Mouse (Mus musculus): ENCODE data around the gene Clca4b. TPM values are rescaled to one million over a fixed set of nuclear protein-coding genes. Genes with fewer than 3 reads are reported as not detected.
"Not testable (repeated sequence)": the region's sequence is repeated elsewhere in the genome, so short reads cannot be mapped to it uniquely, and the experiment has no call there.

Clca4b gene
- polyA plus RNA-seq, 1 experiment = 0.12 TPM

GRCm38 (mm10) chr3:144966074-144966473, 33.7 kb upstream of the Clca4b start:
- WGBS = 72% methylated on average over 4 of the region's 4 CpGs
- Histone ChIP-seq H3K27me3 (ENCODE audit: control insufficient read depth, insufficient read depth, low read length) (no peaks in the 10 kb centered on the region), H3K4me3 (ENCODE audit: control insufficient read depth, insufficient read depth, low read length) (no peak overlapping the region), H3K4me1 (replicated peaks; ENCODE audit: control insufficient read depth, insufficient read depth, low read length) (no peaks in the 10 kb centered on the region), H3K27ac (ENCODE audit: control insufficient read depth, insufficient read depth, low read length) (no peak overlapping the region), H3K36me3 (ENCODE audit: control insufficient read depth, insufficient read depth, low read length) (no peaks in the 10 kb centered on the region)
- no peak for DNase-seq
- TF ChIP-seq POLR2A (IDR thresholded peaks at IDR 0.05; ENCODE audit: control insufficient read depth, extremely low read depth, insufficient read depth, low read length, poor library complexity) = no peak
- no peak for TF ChIP-seq CTCF (IDR thresholded peaks at IDR 0.05; ENCODE audit: borderline replicate concordance, control insufficient read depth, extremely low read depth, insufficient read depth, low read length, poor library complexity)

GRCm38 (mm10) chr3:144950829-144951228, 18.5 kb upstream of the Clca4b start:
- TF ChIP-seq CTCF (IDR thresholded peaks at IDR 0.05; ENCODE audit: borderline replicate concordance, control insufficient read depth, extremely low read depth, insufficient read depth, low read length, poor library complexity) (no peak), POLR2A (IDR thresholded peaks at IDR 0.05; ENCODE audit: control insufficient read depth, extremely low read depth, insufficient read depth, low read length, poor library complexity) (no peak)
- Histone ChIP-seq H3K36me3 (ENCODE audit: control insufficient read depth, insufficient read depth, low read length) (no peaks in the 10 kb centered on the region), H3K4me1 (replicated peaks; ENCODE audit: control insufficient read depth, insufficient read depth, low read length) (no peaks in the 10 kb centered on the region), H3K4me3 (ENCODE audit: control insufficient read depth, insufficient read depth, low read length) (no peak overlapping the region), H3K27me3 (ENCODE audit: control insufficient read depth, insufficient read depth, low read length) (no peaks in the 10 kb centered on the region), H3K27ac (ENCODE audit: control insufficient read depth, insufficient read depth, low read length) (no peak overlapping the region)
- WGBS = 71% methylated on average over 4 of the region's 4 CpGs
- DNase-seq = no peak

GRCm38 (mm10) chr3:144947376-144947775, 15.0 kb upstream of the Clca4b start:
- DNase-seq; H3K4me1 ChIP-seq (replicated peaks; ENCODE audit: control insufficient read depth, insufficient read depth, low read length); H3K4me3 ChIP-seq (ENCODE audit: control insufficient read depth, insufficient read depth, low read length); H3K36me3 ChIP-seq (ENCODE audit: control insufficient read depth, insufficient read depth, low read length); H3K27me3 ChIP-seq (ENCODE audit: control insufficient read depth, insufficient read depth, low read length); H3K27ac ChIP-seq (ENCODE audit: control insufficient read depth, insufficient read depth, low read length): not testable (repeated sequence)
- 72% methylated on average over 5 of the region's 5 CpGs for WGBS

GRCm38 (mm10) chr3:144933625-144934024, 1.3 kb upstream of the Clca4b start:
- not testable (repeated sequence) for DNase-seq

GRCm38 (mm10) chr3:144933011-144933491, 722 bp upstream of the Clca4b start:
- Histone ChIP-seq H3K27me3 (ENCODE audit: control insufficient read depth, insufficient read depth, low read length) (no peaks in the 10 kb centered on the region), H3K36me3 (ENCODE audit: control insufficient read depth, insufficient read depth, low read length) (no peaks in the 10 kb centered on the region), H3K27ac (ENCODE audit: control insufficient read depth, insufficient read depth, low read length) (no peak overlapping the region), H3K4me3 (ENCODE audit: control insufficient read depth, insufficient read depth, low read length) (no peak overlapping the region), H3K4me1 (replicated peaks; ENCODE audit: control insufficient read depth, insufficient read depth, low read length) (no peaks in the 10 kb centered on the region)
- 85% methylated on average over 1 of the region's 1 CpGs for WGBS
- DNase-seq = no peak
- TF ChIP-seq CTCF (IDR thresholded peaks at IDR 0.05; ENCODE audit: borderline replicate concordance, control insufficient read depth, extremely low read depth, insufficient read depth, low read length, poor library complexity) = no peak
- TF ChIP-seq POLR2A (IDR thresholded peaks at IDR 0.05; ENCODE audit: control insufficient read depth, extremely low read depth, insufficient read depth, low read length, poor library complexity) = no peak

More at GRCm38 (mm10) chr3:144933625-144934024, 1.3 kb upstream of the Clca4b start:
- H3K27ac ChIP-seq (ENCODE audit: control insufficient read depth, insufficient read depth, low read length); H3K4me1 ChIP-seq (replicated peaks; ENCODE audit: control insufficient read depth, insufficient read depth, low read length); H3K36me3 ChIP-seq (ENCODE audit: control insufficient read depth, insufficient read depth, low read length); H3K4me3 ChIP-seq (ENCODE audit: control insufficient read depth, insufficient read depth, low read length); H3K27me3 ChIP-seq (ENCODE audit: control insufficient read depth, insufficient read depth, low read length): not testable (repeated sequence)

- H3K4me1 ChIP-seq (replicated peaks; ENCODE audit: control insufficient read depth, insufficient read depth, low read length) = no peaks in the 10 kb centered on the region
- DNase-seq = no peak
- no peak overlapping the region for H3K27ac ChIP-seq (ENCODE audit: control insufficient read depth, insufficient read depth, low read length)
- TF ChIP-seq POLR2A (IDR thresholded peaks at IDR 0.05; ENCODE audit: control insufficient read depth, extremely low read depth, insufficient read depth, low read length, poor library complexity) = no peak
- no peak for TF ChIP-seq CTCF (IDR thresholded peaks at IDR 0.05; ENCODE audit: borderline replicate concordance, control insufficient read depth, extremely low read depth, insufficient read depth, low read length, poor library complexity)
- 92% methylated on average over 2 of the region's 2 CpGs for WGBS
- H3K36me3 ChIP-seq (ENCODE audit: control insufficient read depth, insufficient read depth, low read length) = no peaks in the 10 kb centered on the region
- no peak overlapping the region for H3K4me3 ChIP-seq (ENCODE audit: control insufficient read depth, insufficient read depth, low read length)
- no peaks in the 10 kb centered on the region for H3K27me3 ChIP-seq (ENCODE audit: control insufficient read depth, insufficient read depth, low read length)
Observed at GRCm38 (mm10) chr3:144914014-144914413, 18.3 kb downstream of the Clca4b start.

GRCm38 (mm10) chr3:144897042-144897678, 35.2 kb downstream of the Clca4b start:
- WGBS = 92% methylated on average over 2 of the region's 2 CpGs
- Histone ChIP-seq H3K4me3 (ENCODE audit: control insufficient read depth, insufficient read depth, low read length) (no peak overlapping the region), H3K4me1 (replicated peaks; ENCODE audit: control insufficient read depth, insufficient read depth, low read length) (no peaks in the 10 kb centered on the region), H3K27ac (ENCODE audit: control insufficient read depth, insufficient read depth, low read length) (no peak overlapping the region), H3K27me3 (ENCODE audit: control insufficient read depth, insufficient read depth, low read length) (no peaks in the 10 kb centered on the region), H3K36me3 (ENCODE audit: control insufficient read depth, insufficient read depth, low read length) (no peaks in the 10 kb centered on the region)
- TF ChIP-seq CTCF (IDR thresholded peaks at IDR 0.05; ENCODE audit: borderline replicate concordance, control insufficient read depth, extremely low read depth, insufficient read depth, low read length, poor library complexity) (no peak), POLR2A (IDR thresholded peaks at IDR 0.05; ENCODE audit: control insufficient read depth, extremely low read depth, insufficient read depth, low read length, poor library complexity) (no peak)
- DNase-seq = no peak
